Mouse (Mus musculus) macrophage (primary cell): ENCODE results near the gene Alox12e. TPM values are rescaled to one million over a fixed set of nuclear protein-coding genes. Genes with fewer than 3 reads are reported as not detected.

Experiments used
- polyA plus RNA-seq: library from polyadenylated mRNA; stranded (reverse); fragments of 250-400 nt; gene quantifications from 3 replicates; pipeline ENCODE4 v1.2.4, GENCODE M21; 2018; ENCODE audit warnings: inconsistent platforms

The Alox12e gene
- polyA plus RNA-seq, 1 experiment from 2014 or later: not detected

Other genes with a start within 250 kb of the Alox12e start
- gene Asgr2, start 230.0 kb downstream of the Alox12e start, polyA plus RNA-seq: 1.5 to 3.4 TPM in 2 of 3 replicates, not detected in the other
- 1.6 to 5.1 TPM (median 3.1 TPM) in 3 replicates for gene Mgl2, start 192.3 kb downstream of the Alox12e start, polyA plus RNA-seq
- gene Clec10a, start 166.4 kb downstream of the Alox12e start, polyA plus RNA-seq: 10.4 to 103 TPM (median 37.8 TPM) in 3 replicates
- not detected in 3 replicates for gene Slc16a11, start 109.9 kb downstream of the Alox12e start, polyA plus RNA-seq
- gene Slc16a13, start 101.6 kb downstream of the Alox12e start, polyA plus RNA-seq: 7.4 to 12.5 TPM (median 10.7 TPM) in 3 replicates
- 0.14 TPM in 1 of 3 replicates, not detected in the others for gene Bcl6b, start 92.8 kb downstream of the Alox12e start, polyA plus RNA-seq
- gene 0610010K14Rik, start 84.7 kb downstream of the Alox12e start, polyA plus RNA-seq: 55.0 to 61.6 TPM (median 59.2 TPM) in 3 replicates
- 2.6 to 6.0 TPM (median 4.8 TPM) in 3 replicates for gene Gm21988, start 82.8 kb downstream of the Alox12e start, polyA plus RNA-seq
- 534 to 573 TPM (median 562 TPM) in 3 replicates for gene Rnasek, start 82.8 kb downstream of the Alox12e start, polyA plus RNA-seq
- gene Alox12, start 67.3 kb downstream of the Alox12e start, polyA plus RNA-seq: 0.09 to 0.95 TPM (median 0.17 TPM) in 3 replicates
- gene Alox15, start 29.4 kb upstream of the Alox12e start, polyA plus RNA-seq: not detected in 3 replicates
- gene Pelp1, start 87.4 kb upstream of the Alox12e start, polyA plus RNA-seq: 16.8 to 21.8 TPM (median 20.3 TPM) in 3 replicates
- gene Arrb2, start 110.0 kb upstream of the Alox12e start, polyA plus RNA-seq: 230 to 319 TPM (median 312 TPM) in 3 replicates
- gene Med11, start 129.3 kb upstream of the Alox12e start, polyA plus RNA-seq: 29.8 to 44.9 TPM (median 39.4 TPM) in 3 replicates
- gene Zmynd15, start 136.8 kb upstream of the Alox12e start, polyA plus RNA-seq: 2.4 to 5.2 TPM (median 4.4 TPM) in 3 replicates
- gene Cxcl16, start 137.4 kb upstream of the Alox12e start, polyA plus RNA-seq: 84.4 to 133 TPM (median 111 TPM) in 3 replicates
- gene Tm4sf5, start 182.6 kb upstream of the Alox12e start, polyA plus RNA-seq: 2.7 to 4.1 TPM in 2 of 3 replicates, not detected in the other
- not detected in 3 replicates for gene Vmo1, start 192.0 kb upstream of the Alox12e start, polyA plus RNA-seq
- gene Gltpd2, start 196.6 kb upstream of the Alox12e start, polyA plus RNA-seq: not detected in 3 replicates
- gene Psmb6, start 202.7 kb upstream of the Alox12e start, polyA plus RNA-seq: 305 to 399 TPM (median 395 TPM) in 3 replicates
- gene Gm40193, start 210.3 kb upstream of the Alox12e start, polyA plus RNA-seq: not detected in 3 replicates
- 19.1 to 36.3 TPM (median 25.0 TPM) in 3 replicates for gene Pld2, start 217.4 kb upstream of the Alox12e start, polyA plus RNA-seq
- 23.4 to 63.5 TPM (median 51.1 TPM) in 3 replicates for gene Mink1, start 240.3 kb upstream of the Alox12e start, polyA plus RNA-seq